Mouse (Mus musculus): ENCODE data around the gene Cfap70. TPM values are rescaled to one million over a fixed set of nuclear protein-coding genes. Genes with fewer than 3 reads are reported as not detected.

Cfap70 gene
- polyA plus RNA-seq, 1 experiment from 2014 or later, result 0.19 TPM

DNA sequence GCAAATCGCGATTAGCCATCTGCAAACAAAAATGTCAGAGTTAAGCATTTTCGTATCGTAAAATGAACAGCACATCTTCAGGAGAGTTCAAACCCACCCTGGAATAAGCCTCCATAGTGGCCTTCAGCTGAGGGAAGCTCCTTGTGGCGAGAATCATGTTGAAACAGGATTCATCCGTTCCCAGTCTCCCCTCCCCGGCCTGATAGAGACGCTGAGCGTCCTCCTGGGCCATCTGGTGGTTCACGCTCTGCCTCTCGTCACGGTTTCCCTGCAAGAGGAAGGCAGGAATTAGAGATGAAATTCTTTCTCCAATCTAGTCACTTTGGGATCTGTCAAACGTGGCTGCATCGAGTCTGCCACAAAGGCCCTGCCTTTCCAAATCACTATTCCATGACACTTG, 8.2 kb upstream of the Cfap70 start:
- H3K4me2 ChIP-seq, result no peak overlapping the region
- H3K4me1 ChIP-seq, result no peaks in the 10 kb centered on the region
- H3K27ac ChIP-seq, result no peak overlapping the region
- H3K36me3 ChIP-seq, result peaks cover 96% of the 10 kb centered on the region
- no peak overlapping the region for H3K4me3 ChIP-seq
- 83% methylated on average over 14 of the region's 14 CpGs for WGBS (ENCODE audit: insufficient replicate concordance)
- H3K9ac ChIP-seq, result no peak overlapping the region
- no peaks in the 10 kb centered on the region for H3K27me3 ChIP-seq (replicated peaks)
- H3K9me3 ChIP-seq (replicated peaks), result no peaks in the 10 kb centered on the region
- no peak for ATAC-seq

DNA sequence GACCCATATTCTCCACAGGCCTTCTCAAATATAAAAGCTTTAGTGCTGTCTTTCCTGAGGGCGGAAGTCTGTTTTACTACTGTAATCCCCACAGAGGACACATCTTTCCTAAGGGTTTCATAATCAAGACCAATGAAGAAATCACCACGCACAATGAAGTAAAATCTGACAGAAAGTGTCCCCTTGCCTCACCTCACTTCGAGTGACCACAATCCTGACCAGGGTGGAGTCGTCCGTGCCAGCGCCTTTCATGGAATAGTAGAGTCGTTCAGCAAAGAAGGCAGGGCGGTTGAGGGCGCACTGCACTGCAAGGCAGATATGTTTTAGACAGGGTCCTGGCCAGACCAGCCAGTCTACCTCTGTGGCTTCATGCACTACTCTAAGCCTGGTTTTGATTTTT, 6.4 kb upstream of the Cfap70 start:
- 87% methylated on average over 9 of the region's 9 CpGs for WGBS (ENCODE audit: insufficient replicate concordance)
- no peak for ATAC-seq
- peaks cover 85% of the 10 kb centered on the region for H3K36me3 ChIP-seq
- no peak overlapping the region for H3K27ac ChIP-seq
- H3K4me2 ChIP-seq, result no peak overlapping the region
- H3K9me3 ChIP-seq (replicated peaks), result no peaks in the 10 kb centered on the region
- H3K27me3 ChIP-seq (replicated peaks), result no peaks in the 10 kb centered on the region
- no peak overlapping the region for H3K9ac ChIP-seq
- no peaks in the 10 kb centered on the region for H3K4me1 ChIP-seq
- no peak overlapping the region for H3K4me3 ChIP-seq

DNA sequence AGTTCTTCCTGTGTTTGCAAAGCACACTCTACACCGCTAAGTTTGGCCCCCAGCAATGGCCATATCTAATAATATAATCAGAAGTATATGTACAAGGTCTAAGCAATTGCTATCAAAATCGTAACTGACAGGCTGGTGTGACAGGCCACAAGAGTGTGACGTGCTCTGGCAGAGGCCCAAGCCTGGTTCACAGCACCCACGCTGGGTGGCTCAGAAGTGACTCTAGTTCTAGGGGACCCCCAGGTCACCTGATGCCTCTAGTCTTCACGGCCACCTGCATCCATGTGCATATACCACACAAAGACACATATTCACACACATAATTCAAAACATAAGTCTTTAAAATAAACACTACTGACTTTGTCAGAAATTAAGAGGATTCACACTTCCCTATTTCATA, 903 bp upstream of the Cfap70 start:
- WGBS (ENCODE audit: insufficient replicate concordance), result 84% methylated on average over 5 of the region's 5 CpGs
- Histone ChIP-seq H3K9me3 (replicated peaks) (no peaks in the 10 kb centered on the region), H3K4me3 (no peak overlapping the region), H3K4me2 (no peak overlapping the region), H3K36me3 (peaks cover 30% of the 10 kb centered on the region), H3K27me3 (replicated peaks) (0 out of 2 replicates have a peak, but pooled peaks cover 3% of the 10 kb centered on the region), H3K9ac (no peak overlapping the region), H3K27ac (no peak overlapping the region), H3K4me1 (peaks cover 18% of the 10 kb centered on the region)
- no peak for ATAC-seq

DNA sequence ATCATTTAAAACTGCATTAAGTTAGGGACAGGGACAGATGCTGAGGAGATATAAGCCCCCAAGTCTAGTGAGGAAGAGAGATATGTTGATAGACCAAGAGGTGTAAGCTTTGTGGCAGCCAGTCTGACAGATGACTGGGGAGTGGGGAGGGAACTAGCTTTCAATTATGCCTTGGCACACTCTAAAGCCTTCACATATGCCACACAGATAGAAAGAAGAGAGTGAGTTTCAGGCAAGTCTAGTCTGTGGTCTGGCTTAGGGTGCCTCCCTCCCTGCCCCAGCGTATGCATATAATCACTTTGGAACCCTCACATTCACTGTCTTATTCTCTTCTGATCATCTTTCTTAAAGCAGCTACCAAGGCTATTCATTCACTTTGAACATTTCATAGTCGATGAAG, 724 bp downstream of the Cfap70 start:
- H3K27ac ChIP-seq, result peak overlapping the region; percentile 53; the same call in 1 of the 2 replicates
- no peaks in the 10 kb centered on the region for H3K9me3 ChIP-seq (replicated peaks)
- peak overlapping the region; percentile 91 for H3K4me2 ChIP-seq
- H3K4me3 ChIP-seq, result peak overlapping the region; percentile 53
- peaks cover 18% of the 10 kb centered on the region for H3K4me1 ChIP-seq
- H3K27me3 ChIP-seq (replicated peaks), result 0 out of 2 replicates have a peak, but pooled peaks cover 3% of the 10 kb centered on the region
- 16% methylated on average over 2 of the region's 2 CpGs for WGBS (ENCODE audit: insufficient replicate concordance)
- H3K9ac ChIP-seq, result peak overlapping the region; percentile 58
- H3K36me3 ChIP-seq, result peaks cover 17% of the 10 kb centered on the region
- 0 out of 2 replicates have a peak, but pooled peaks have one; percentile 41 for ATAC-seq

DNA sequence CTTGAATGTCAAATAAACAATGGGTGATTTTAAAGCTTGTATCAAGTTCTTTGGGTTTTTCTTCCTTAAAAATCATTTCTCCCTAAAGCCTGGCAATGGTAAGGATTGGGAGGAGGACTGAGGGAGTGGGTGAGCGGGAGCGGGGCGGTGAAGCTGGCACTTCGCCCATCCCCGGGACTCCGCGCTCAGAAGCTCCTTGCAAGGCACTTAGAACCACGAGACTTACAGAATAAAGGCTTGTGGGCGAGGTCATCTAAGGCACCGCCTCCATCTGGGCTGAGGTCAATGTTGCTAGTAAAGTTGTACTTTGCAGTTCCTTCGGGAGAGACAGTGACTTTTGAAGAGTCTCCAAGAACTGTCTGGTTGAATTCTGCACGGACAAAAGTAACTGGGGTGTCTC, 4.8 kb downstream of the Cfap70 start:
- H3K9ac ChIP-seq, result no peak overlapping the region
- WGBS (ENCODE audit: insufficient replicate concordance), result 63% methylated on average over 12 of the region's 12 CpGs

DNA sequence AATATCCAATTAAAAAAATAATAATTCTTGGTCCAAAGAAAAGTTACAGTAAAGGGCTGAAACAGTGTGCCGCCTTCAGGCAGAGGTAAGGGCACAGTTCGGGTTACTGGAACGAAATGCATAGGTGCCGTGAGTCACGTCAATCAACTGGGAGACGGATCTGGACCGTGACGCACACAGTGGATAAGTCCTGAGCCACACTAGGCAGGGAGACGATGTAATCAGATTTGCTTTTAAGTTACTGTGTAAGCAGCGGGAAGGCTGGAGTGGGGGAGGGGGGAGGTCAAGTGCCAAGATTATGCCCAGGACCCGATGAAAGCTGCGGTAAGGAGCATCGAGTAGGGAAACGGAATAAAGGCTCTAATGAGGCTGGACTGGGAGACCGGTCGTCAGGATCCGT, 9.8 kb downstream of the Cfap70 start:
- Histone ChIP-seq H3K27me3 (replicated peaks) (no peaks in the 10 kb centered on the region), H3K36me3 (no peaks in the 10 kb centered on the region), H3K4me3 (no peak overlapping the region), H3K4me2 (no peak overlapping the region), H3K4me1 (no peaks in the 10 kb centered on the region), H3K27ac (no peak overlapping the region), H3K9ac (no peak overlapping the region), H3K9me3 (replicated peaks) (no peaks in the 10 kb centered on the region)
- no peak for ATAC-seq
- WGBS (ENCODE audit: insufficient replicate concordance), result 74% methylated on average over 17 of the region's 17 CpGs

More for the DNA sequence above, 4.8 kb downstream of the Cfap70 start:
- 0 out of 2 replicates have a peak, but pooled peaks cover 3% of the 10 kb centered on the region for H3K27me3 ChIP-seq (replicated peaks)
- H3K4me1 ChIP-seq, result peaks cover 13% of the 10 kb centered on the region
- no peak overlapping the region for H3K4me3 ChIP-seq
- ATAC-seq, result no peak
- no peak overlapping the region for H3K4me2 ChIP-seq
- no peak overlapping the region for H3K27ac ChIP-seq
- no peaks in the 10 kb centered on the region for H3K9me3 ChIP-seq (replicated peaks)
- H3K36me3 ChIP-seq, result no peaks in the 10 kb centered on the region

DNA sequence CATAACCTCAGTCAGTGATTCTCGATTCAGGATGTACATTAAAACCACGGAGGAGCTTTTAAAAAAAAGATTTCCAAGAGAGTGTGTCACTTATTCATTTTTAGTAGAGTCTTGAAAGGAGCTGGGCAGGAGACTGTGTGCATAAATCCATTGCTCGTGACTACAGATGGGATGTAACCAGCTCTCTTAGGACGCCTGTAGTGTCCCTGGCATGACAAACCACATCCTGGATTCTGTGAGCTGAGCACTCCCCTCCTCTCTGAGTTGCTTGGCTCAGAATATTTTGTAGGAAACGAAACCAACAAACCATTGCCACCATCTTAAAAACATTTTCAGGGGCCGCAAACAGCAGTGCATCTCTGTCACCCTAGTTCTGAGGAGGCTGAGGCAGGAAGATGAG, 15.1 kb downstream of the Cfap70 start:
- H3K4me2 ChIP-seq, result no peak overlapping the region
- H3K36me3 ChIP-seq, result no peaks in the 10 kb centered on the region
- H3K9ac ChIP-seq, result no peak overlapping the region
- H3K4me3 ChIP-seq, result no peak overlapping the region
- H3K4me1 ChIP-seq, result no peaks in the 10 kb centered on the region
- H3K27me3 ChIP-seq (replicated peaks), result no peaks in the 10 kb centered on the region
- no peak for ATAC-seq
- no peak overlapping the region for H3K27ac ChIP-seq
- no peaks in the 10 kb centered on the region for H3K9me3 ChIP-seq (replicated peaks)
- 51% methylated on average over 6 of the region's 6 CpGs for WGBS (ENCODE audit: insufficient replicate concordance)

DNA sequence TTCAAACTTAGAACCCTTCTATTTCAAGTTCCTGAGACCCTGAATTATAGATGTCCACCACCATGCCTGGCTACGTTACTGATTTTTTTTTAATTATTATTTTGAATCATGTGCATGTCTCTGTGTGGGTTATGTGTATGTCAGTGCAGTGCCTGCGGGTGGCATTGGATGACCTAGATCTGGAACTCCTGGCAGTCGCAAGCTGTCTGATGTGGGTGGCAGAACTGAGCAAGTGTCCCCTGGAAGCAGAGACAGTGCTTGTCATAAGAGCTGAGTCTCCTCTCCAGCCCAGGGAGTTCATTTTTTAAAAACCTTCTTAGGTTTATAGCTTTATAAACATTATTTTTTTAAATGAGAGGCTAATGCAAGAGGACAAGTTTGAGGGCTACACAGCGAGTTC, 19.6 kb downstream of the Cfap70 start:
- Histone ChIP-seq H3K4me1 (no peaks in the 10 kb centered on the region), H3K4me3 (no peak overlapping the region), H3K9me3 (replicated peaks) (no peaks in the 10 kb centered on the region), H3K27ac (no peak overlapping the region), H3K27me3 (replicated peaks) (no peaks in the 10 kb centered on the region), H3K4me2 (no peak overlapping the region), H3K36me3 (no peaks in the 10 kb centered on the region), H3K9ac (no peak overlapping the region)
- 72% methylated on average over 4 of the region's 4 CpGs for WGBS (ENCODE audit: insufficient replicate concordance)
- no peak for ATAC-seq

DNA sequence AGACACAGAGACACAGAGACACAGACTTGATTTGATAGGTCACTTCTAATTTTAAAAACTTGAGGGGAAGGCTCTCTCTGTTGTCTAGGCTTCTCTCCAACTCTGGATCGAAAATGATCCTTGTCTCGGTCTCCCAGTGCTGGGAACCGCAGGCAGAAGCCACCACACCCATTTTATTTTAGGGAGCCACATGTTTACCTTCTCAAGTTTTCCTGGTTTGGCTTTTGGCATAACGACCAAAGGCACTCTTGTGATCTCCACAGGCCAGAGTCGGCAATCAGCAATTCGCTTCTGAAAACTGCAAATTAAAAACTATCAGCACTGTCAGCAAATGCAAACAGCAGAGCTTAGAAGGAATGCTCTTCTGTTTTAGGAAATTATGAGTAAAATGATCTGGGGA, 20.3 kb downstream of the Cfap70 start:
- ATAC-seq, result no peak
- no peak overlapping the region for H3K4me3 ChIP-seq

DNA sequence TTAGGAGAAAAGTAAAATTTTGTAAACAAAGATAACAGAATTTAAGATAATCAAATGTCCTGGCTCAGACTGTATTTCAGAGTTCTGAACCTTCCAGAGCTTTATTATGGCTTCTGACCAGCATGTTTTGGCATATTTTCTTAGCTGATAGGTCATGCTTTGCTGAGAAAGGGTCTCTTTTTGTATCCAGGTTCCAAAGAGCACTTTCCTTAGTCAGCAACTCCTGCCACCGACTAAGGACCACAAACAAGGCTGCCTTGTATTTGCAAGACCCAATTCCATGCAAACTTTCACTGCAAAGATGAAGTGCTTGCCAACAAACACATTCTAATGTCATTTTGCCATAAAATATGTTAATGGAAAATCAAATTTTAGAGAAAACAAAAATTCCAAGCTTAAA, 22.2 kb downstream of the Cfap70 start:
- no peak overlapping the region for H3K4me2 ChIP-seq
- WGBS (ENCODE audit: insufficient replicate concordance), result 37% methylated on average over 1 of the region's 1 CpGs
- H3K9ac ChIP-seq, result no peak overlapping the region
- no peaks in the 10 kb centered on the region for H3K27me3 ChIP-seq (replicated peaks)
- H3K4me3 ChIP-seq, result no peak overlapping the region
- H3K9me3 ChIP-seq (replicated peaks), result no peaks in the 10 kb centered on the region
- ATAC-seq, result no peak
- H3K27ac ChIP-seq, result no peak overlapping the region
- no peaks in the 10 kb centered on the region for H3K36me3 ChIP-seq
- H3K4me1 ChIP-seq, result no peaks in the 10 kb centered on the region

More for the DNA sequence above, 20.3 kb downstream of the Cfap70 start:
- WGBS (ENCODE audit: insufficient replicate concordance), result 66% methylated on average over 6 of the region's 6 CpGs
- no peak overlapping the region for H3K9ac ChIP-seq
- H3K9me3 ChIP-seq (replicated peaks), result no peaks in the 10 kb centered on the region
- no peak overlapping the region for H3K4me2 ChIP-seq
- no peaks in the 10 kb centered on the region for H3K4me1 ChIP-seq
- no peaks in the 10 kb centered on the region for H3K36me3 ChIP-seq
- H3K27me3 ChIP-seq (replicated peaks), result no peaks in the 10 kb centered on the region
- no peak overlapping the region for H3K27ac ChIP-seq

DNA sequence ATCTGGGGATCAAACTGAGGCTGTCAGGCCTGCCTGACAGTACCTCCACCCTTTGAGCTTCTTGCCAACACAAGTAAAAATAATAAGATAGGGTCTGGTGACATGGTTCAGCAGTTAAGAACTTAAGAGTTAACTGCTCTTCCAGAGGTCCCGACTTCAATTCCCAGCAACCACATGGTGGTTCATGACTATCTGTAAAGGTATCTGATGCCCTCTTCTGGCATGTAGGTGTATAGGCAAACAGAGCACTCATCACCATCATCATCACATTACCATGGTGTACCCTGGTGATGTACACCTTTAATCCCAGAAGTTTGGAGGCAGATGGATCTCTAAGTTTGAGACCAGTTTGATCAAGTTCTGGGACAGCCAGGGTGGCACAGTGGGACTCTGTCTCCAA, 23.4 kb downstream of the Cfap70 start:
- H3K27ac ChIP-seq, result no peak overlapping the region
- no peaks in the 10 kb centered on the region for H3K27me3 ChIP-seq (replicated peaks)
- 19% methylated on average over 1 of the region's 1 CpGs for WGBS (ENCODE audit: insufficient replicate concordance)
- H3K9ac ChIP-seq, result no peak overlapping the region
- no peaks in the 10 kb centered on the region for H3K4me1 ChIP-seq
- no peak overlapping the region for H3K4me2 ChIP-seq
- no peaks in the 10 kb centered on the region for H3K36me3 ChIP-seq
- H3K4me3 ChIP-seq, result no peak overlapping the region
- no peaks in the 10 kb centered on the region for H3K9me3 ChIP-seq (replicated peaks)
- no peak for ATAC-seq

DNA sequence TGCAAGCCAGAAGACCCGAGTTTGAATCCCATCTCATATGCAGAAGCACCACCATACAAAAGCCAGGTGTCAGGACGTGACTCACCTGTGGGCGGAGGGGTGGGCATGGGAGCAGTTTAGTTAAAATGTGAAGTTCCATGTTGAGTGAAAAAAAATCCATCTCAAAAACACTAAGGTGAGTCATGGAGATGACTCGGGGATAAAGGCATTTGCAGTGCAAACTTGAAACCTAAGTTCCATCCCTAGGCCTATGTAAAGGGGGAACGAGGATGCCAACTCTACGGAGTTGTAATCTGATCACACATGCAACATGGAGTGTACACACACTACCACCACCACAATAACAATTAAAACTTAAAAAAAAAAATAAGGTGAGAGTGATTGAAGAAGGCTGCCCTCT, 29.0 kb downstream of the Cfap70 start:
- H3K4me3 ChIP-seq, result no peak overlapping the region
- 80% methylated on average over 6 of the region's 6 CpGs for WGBS (ENCODE audit: insufficient replicate concordance)
- no peak overlapping the region for H3K4me2 ChIP-seq
- no peak overlapping the region for H3K27ac ChIP-seq
- H3K36me3 ChIP-seq, result no peaks in the 10 kb centered on the region
- H3K27me3 ChIP-seq (replicated peaks), result no peaks in the 10 kb centered on the region
- ATAC-seq, result no peak
- H3K4me1 ChIP-seq, result no peaks in the 10 kb centered on the region
- no peak overlapping the region for H3K9ac ChIP-seq
- no peaks in the 10 kb centered on the region for H3K9me3 ChIP-seq (replicated peaks)

DNA sequence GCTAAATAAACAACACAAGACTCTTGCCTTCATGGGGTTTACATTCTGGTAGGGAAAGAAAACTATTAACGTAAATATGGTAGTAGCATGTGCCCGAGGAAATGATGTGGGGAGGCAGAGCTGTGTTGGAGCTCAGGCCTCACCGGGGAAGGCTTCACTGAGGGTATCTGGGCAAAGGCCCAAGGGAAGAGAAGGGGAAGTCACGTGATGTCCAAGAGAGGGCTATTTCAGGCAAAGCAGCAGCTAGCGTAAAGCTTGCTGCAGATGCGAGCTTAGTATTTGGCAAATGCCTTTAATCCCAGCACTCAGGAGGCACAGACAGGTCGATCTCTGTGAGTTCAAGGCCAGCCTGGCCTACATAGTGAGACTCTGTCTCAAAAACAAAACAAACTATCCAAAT, 29.8 kb downstream of the Cfap70 start:
- H3K4me3 ChIP-seq, result no peak overlapping the region
- H3K4me2 ChIP-seq, result no peak overlapping the region
- H3K4me1 ChIP-seq, result no peaks in the 10 kb centered on the region
- ATAC-seq, result no peak
- H3K9ac ChIP-seq, result no peak overlapping the region
- H3K36me3 ChIP-seq, result no peaks in the 10 kb centered on the region
- H3K9me3 ChIP-seq (replicated peaks), result no peaks in the 10 kb centered on the region
- WGBS (ENCODE audit: insufficient replicate concordance), result 49% methylated on average over 7 of the region's 7 CpGs
- H3K27me3 ChIP-seq (replicated peaks), result no peaks in the 10 kb centered on the region
- no peak overlapping the region for H3K27ac ChIP-seq
